Mouse (Mus musculus): Measurements from ENCODE around the gene Afap1. TPM values are rescaled to one million over a fixed set of nuclear protein-coding genes. Genes with fewer than 3 reads are reported as not detected.
A peak's percentile ranks its signal among the peaks of the same experiment; 100 is the strongest.

Afap1 gene
- total and polyA plus RNA-seq, 2 experiments from 2014 or later = 43.6 to 89.4 TPM

DNA sequence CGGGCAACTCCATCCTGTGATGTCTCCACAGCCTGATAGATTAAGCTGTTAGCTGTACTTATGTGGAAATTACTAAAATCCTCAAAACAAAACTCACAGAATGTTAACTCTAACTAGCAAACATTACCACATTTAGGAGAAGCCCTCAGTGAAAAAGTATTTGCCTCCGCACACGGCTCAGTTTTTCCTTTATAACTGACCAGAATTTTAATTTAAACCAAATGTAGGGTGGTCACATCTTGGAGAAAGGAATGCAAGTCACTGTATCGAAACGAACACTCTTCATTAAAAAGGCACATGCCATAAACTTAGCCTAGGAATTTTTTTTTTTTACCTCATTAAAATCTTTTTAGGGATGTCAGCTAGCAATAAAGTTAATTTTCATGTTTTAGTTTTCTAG is 87.4 kb downstream of the Afap1 start:
- Histone ChIP-seq H3K27ac (no peak overlapping the region), H3K36me3 (ENCODE audit: insufficient read depth, low read length) (peaks cover 36% of the 10 kb centered on the region), H3K9ac (replicated peaks; ENCODE audit: low read length) (no peak overlapping the region), H3K4me3 (ENCODE audit: low read length) (no peak overlapping the region), H3K27me3 (ENCODE audit: insufficient read depth, low read length) (no peaks in the 10 kb centered on the region), H3K4me2 (ENCODE audit: low read depth, low read length) (no peak overlapping the region), H3K9me3 (ENCODE audit: low read length) (no peaks in the 10 kb centered on the region), H3K4me1 (ENCODE audit: insufficient read depth, low read length) (no peaks in the 10 kb centered on the region)
- no peak for ATAC-seq
- TF ChIP-seq CTCF (IDR thresholded peaks at IDR 0.05; ENCODE audit: low read depth) = no peak
- WGBS = 78% methylated on average over 5 of the region's 5 CpGs
- no peak for DNase-seq (ENCODE audit: low spot score)

DNA sequence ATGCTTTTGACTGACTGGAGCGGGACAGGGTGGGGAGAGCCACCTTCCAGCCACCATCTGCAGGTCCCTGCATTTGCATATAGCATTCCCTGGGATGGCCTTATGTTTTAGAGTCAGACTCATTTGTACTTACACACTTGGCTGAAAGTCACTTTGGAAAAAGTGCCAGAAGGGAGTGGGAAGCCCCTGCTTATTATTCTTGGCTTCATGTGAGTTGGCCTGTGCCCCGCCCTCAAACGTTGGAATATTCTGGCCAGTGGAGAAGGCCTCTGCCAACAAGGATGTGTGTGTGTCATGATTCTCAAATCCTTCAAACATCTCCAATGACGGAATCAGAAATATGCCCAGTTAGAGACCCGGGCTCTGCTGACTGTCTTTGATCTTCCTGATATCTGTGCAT is 88.2 kb downstream of the Afap1 start:
- ATAC-seq = no peak
- Histone ChIP-seq H3K9me3 (ENCODE audit: low read length) (no peaks in the 10 kb centered on the region), H3K36me3 (ENCODE audit: insufficient read depth, low read length) (peaks cover 35% of the 10 kb centered on the region), H3K9ac (replicated peaks; ENCODE audit: low read length) (no peak overlapping the region), H3K4me3 (ENCODE audit: low read length) (no peak overlapping the region), H3K4me2 (ENCODE audit: low read depth, low read length) (no peak overlapping the region), H3K27ac (no peak overlapping the region), H3K27me3 (ENCODE audit: insufficient read depth, low read length) (no peaks in the 10 kb centered on the region), H3K4me1 (ENCODE audit: insufficient read depth, low read length) (no peaks in the 10 kb centered on the region)
- DNase-seq (ENCODE audit: low spot score) = peak; percentile 42
- WGBS = 60% methylated on average over 5 of the region's 5 CpGs
- TF ChIP-seq CTCF (IDR thresholded peaks at IDR 0.05; ENCODE audit: low read depth) = no peak

DNA sequence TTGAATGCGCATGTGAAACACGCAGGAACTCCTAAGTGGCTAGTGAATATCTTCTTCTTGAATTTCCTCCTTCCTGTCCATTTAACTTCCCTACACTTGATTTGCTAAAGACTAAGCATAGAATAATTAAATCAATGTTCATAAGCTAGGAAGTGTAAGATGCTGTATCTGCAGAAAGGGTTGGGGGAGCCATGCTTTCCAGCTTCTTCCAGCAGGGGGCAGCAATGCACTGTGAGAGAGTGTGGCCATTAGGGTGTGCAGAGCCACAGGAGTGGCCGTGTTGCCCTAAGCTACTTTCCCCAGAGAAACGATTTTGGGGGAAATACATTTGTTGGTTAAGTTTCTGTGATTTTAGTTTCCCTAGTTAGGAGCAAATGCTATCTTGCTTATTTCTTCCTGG is 88.9 kb downstream of the Afap1 start:
- Histone ChIP-seq H3K36me3 (ENCODE audit: insufficient read depth, low read length) (peaks cover 31% of the 10 kb centered on the region), H3K4me1 (ENCODE audit: insufficient read depth, low read length) (no peaks in the 10 kb centered on the region), H3K9ac (replicated peaks; ENCODE audit: low read length) (no peak overlapping the region), H3K27ac (no peak overlapping the region), H3K4me2 (ENCODE audit: low read depth, low read length) (no peak overlapping the region), H3K9me3 (ENCODE audit: low read length) (no peaks in the 10 kb centered on the region), H3K27me3 (ENCODE audit: insufficient read depth, low read length) (no peaks in the 10 kb centered on the region), H3K4me3 (ENCODE audit: low read length) (no peak overlapping the region)
- peak; percentile 98 for TF ChIP-seq CTCF (IDR thresholded peaks at IDR 0.05; ENCODE audit: low read depth)
- DNase-seq (ENCODE audit: low spot score) (peak; percentile 88), ATAC-seq (0 out of 2 replicates have a peak, but pooled peaks have one; percentile 62)
- 35% methylated on average over 4 of the region's 4 CpGs for WGBS

DNA sequence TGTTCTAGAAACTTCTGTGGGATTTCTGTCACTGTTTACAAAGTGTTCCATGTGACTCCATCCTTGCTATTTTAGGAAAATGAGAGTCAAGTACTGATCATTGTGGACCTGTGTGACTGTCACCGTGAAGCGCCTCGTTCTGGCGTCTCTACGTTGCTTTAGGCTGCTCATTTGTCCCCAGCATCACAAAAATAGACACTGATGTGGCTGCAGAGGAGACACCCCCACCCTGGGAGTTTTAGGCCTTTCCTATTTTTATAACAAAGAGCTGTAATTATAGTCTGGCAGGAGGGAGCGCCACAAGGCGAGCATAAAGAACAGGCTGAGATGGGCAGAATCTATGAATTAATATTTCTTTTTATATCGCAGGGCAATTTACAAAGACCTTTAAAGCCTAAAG is 92.5 kb downstream of the Afap1 start:
- TF ChIP-seq CTCF (IDR thresholded peaks at IDR 0.05; ENCODE audit: low read depth) = no peak
- H3K27me3 ChIP-seq (ENCODE audit: insufficient read depth, low read length) = no peaks in the 10 kb centered on the region
- no peak for ATAC-seq
- no peak overlapping the region for H3K4me2 ChIP-seq (ENCODE audit: low read depth, low read length)
- no peak for DNase-seq (ENCODE audit: low spot score)
- H3K27ac ChIP-seq = no peak overlapping the region
- no peaks in the 10 kb centered on the region for H3K9me3 ChIP-seq (ENCODE audit: low read length)
- no peak overlapping the region for H3K4me3 ChIP-seq (ENCODE audit: low read length)
- no peak overlapping the region for H3K9ac ChIP-seq (replicated peaks; ENCODE audit: low read length)
- no peaks in the 10 kb centered on the region for H3K4me1 ChIP-seq (ENCODE audit: insufficient read depth, low read length)
- WGBS = 74% methylated on average over 8 of the region's 8 CpGs
- peaks cover 43% of the 10 kb centered on the region for H3K36me3 ChIP-seq (ENCODE audit: insufficient read depth, low read length)

DNA sequence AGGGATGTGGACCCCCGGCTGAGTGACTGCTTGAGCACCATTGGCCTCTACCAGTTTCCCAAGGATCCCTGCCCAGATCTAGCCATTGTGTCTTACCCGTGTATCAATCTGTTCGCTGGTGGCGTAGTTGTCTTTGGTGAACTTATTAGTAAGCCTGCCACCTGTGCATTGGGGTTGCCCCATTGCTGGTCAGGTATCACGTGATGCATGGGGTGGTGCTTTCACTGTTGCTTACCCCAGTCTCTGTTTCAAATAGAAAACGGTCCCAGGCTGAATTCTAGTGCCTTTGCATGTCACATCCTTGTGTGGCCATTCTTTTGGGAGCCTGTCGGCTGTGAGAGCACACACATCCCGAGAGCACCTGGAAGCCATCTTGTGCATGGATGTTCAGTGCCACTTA is 95.0 kb downstream of the Afap1 start:
- no peak overlapping the region for H3K4me3 ChIP-seq (ENCODE audit: low read length)
- H3K9me3 ChIP-seq (ENCODE audit: low read length) = no peaks in the 10 kb centered on the region
- H3K9ac ChIP-seq (replicated peaks; ENCODE audit: low read length) = no peak overlapping the region
- ATAC-seq (no peak), DNase-seq (ENCODE audit: low spot score) (no peak)
- 89% methylated on average over 8 of the region's 8 CpGs for WGBS
- H3K4me2 ChIP-seq (ENCODE audit: low read depth, low read length) = no peak overlapping the region
- H3K4me1 ChIP-seq (ENCODE audit: insufficient read depth, low read length) = no peaks in the 10 kb centered on the region
- no peaks in the 10 kb centered on the region for H3K27me3 ChIP-seq (ENCODE audit: insufficient read depth, low read length)
- H3K27ac ChIP-seq = no peak overlapping the region
- H3K36me3 ChIP-seq (ENCODE audit: insufficient read depth, low read length) = peaks cover 46% of the 10 kb centered on the region
- TF ChIP-seq CTCF (IDR thresholded peaks at IDR 0.05; ENCODE audit: low read depth) = no peak

DNA sequence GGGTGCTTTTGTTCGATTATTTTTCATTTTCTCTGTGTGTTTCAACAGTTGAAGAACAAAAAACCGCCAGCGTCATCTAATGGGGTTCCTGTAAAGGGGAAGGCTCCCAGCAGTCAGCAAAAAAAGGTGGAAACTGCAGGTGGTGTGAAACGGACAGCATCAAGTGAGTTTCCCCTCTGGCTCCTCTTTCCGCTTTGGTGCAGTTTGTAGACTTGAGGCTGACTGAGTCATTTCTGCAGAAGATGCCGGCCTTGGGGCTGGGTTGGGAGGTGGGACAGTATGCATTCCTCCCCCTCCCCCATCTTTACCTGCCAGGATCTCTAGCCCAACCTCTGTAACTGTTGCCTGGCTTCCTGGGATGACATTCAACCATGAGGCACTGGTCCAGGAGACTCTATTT is 96.4 kb downstream of the Afap1 start:
- DNase-seq (ENCODE audit: low spot score) = no peak
- Histone ChIP-seq H3K27ac (no peak overlapping the region), H3K4me3 (ENCODE audit: low read length) (no peak overlapping the region), H3K4me1 (ENCODE audit: insufficient read depth, low read length) (no peaks in the 10 kb centered on the region), H3K36me3 (ENCODE audit: insufficient read depth, low read length) (peaks cover 47% of the 10 kb centered on the region), H3K4me2 (ENCODE audit: low read depth, low read length) (no peak overlapping the region), H3K27me3 (ENCODE audit: insufficient read depth, low read length) (no peaks in the 10 kb centered on the region), H3K9ac (replicated peaks; ENCODE audit: low read length) (no peak overlapping the region), H3K9me3 (ENCODE audit: low read length) (no peaks in the 10 kb centered on the region)
- ATAC-seq = no peak
- WGBS = 62% methylated on average over 6 of the region's 6 CpGs
- TF ChIP-seq CTCF (IDR thresholded peaks at IDR 0.05; ENCODE audit: low read depth) = no peak

DNA sequence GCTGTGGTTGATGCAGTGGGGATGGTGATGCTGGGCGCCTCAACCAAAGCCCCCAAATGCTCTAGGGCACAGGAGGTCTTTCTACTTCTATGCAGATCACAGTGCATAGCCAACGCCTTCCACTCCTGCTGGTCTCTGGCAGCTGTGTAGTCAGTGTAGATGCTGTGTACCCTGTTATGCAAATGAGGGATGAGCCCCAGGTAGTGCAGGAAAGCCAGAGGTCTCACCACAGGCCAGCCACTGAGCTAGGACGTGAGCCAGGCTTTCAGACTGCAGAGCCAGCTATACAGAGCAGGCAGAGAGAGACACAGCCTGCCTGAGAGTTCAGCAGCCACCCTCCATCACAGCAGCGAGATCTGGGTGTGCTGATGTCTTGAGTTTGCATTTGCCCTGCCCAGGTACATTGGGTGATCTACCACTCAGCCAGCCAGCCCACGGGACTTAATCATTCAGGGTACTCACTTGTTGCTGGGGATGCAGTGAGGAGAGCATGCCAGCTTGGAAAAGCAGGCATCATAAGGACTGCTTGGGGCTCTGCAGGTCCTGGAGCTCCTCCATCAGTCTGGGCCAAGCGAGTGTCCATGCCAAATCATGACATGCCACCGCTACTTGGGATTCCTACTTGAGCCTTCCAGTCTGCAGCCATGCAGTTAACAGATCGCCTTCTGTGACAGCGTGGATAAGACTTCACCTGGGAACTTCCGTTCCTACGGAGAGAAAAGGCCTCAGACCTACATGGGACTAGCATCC is 97.0 kb downstream of the Afap1 start:
- ATAC-seq = peak; percentile 31; the same call in 1 of the 2 replicates

More for the DNA sequence above, 97.0 kb downstream of the Afap1 start:
- no peak for TF ChIP-seq CTCF (IDR thresholded peaks at IDR 0.05; ENCODE audit: low read depth)
- Histone ChIP-seq H3K27ac (no peak overlapping the region), H3K9me3 (ENCODE audit: low read length) (no peaks in the 10 kb centered on the region), H3K27me3 (ENCODE audit: insufficient read depth, low read length) (no peaks in the 10 kb centered on the region), H3K4me2 (ENCODE audit: low read depth, low read length) (no peak overlapping the region), H3K9ac (replicated peaks; ENCODE audit: low read length) (no peak overlapping the region), H3K4me3 (ENCODE audit: low read length) (no peak overlapping the region), H3K36me3 (ENCODE audit: insufficient read depth, low read length) (peaks cover 46% of the 10 kb centered on the region), H3K4me1 (ENCODE audit: insufficient read depth, low read length) (no peaks in the 10 kb centered on the region)
- peak; percentile 30 for DNase-seq (ENCODE audit: low spot score)
- 65% methylated on average over 11 of the region's 11 CpGs for WGBS

Data from hindbrain, postnatal 0 days (tissue).